Mouse (Mus musculus): ENCODE results near the gene Tcf20. TPM values are rescaled to one million over a fixed set of nuclear protein-coding genes. Genes with fewer than 3 reads are reported as not detected.

The Tcf20 gene
- polyA plus RNA-seq, 1 experiment = 20.0 TPM

GRCm38 (mm10) chr15:82927057-82927456 lies 60.6 kb downstream of the Tcf20 start:
- Histone ChIP-seq H3K27ac (ENCODE audit: insufficient read depth, low read depth, low read length) (no peak overlapping the region), H3K27me3 (ENCODE audit: control insufficient read depth, insufficient read depth, low read length) (peaks cover 3% of the 10 kb centered on the region; the same call in 1 of the 2 replicates), H3K36me3 (ENCODE audit: control insufficient read depth, insufficient read depth, low read length) (no peaks in the 10 kb centered on the region), H3K4me3 (ENCODE audit: low read depth, low read length) (no peak overlapping the region), H3K4me1 (ENCODE audit: control insufficient read depth, insufficient read depth, insufficient read length, low read length) (peaks cover 39% of the 10 kb centered on the region)
- TF ChIP-seq POLR2A (IDR thresholded peaks at IDR 0.05; ENCODE audit: low read depth, low read length) = no peak
- TF ChIP-seq CTCF (IDR thresholded peaks at IDR 0.05; ENCODE audit: extremely low read depth, insufficient read length, insufficient replicate concordance, low read depth, low read length) = no peak
- WGBS = 81% methylated on average over 5 of the region's 5 CpGs

DNA sequence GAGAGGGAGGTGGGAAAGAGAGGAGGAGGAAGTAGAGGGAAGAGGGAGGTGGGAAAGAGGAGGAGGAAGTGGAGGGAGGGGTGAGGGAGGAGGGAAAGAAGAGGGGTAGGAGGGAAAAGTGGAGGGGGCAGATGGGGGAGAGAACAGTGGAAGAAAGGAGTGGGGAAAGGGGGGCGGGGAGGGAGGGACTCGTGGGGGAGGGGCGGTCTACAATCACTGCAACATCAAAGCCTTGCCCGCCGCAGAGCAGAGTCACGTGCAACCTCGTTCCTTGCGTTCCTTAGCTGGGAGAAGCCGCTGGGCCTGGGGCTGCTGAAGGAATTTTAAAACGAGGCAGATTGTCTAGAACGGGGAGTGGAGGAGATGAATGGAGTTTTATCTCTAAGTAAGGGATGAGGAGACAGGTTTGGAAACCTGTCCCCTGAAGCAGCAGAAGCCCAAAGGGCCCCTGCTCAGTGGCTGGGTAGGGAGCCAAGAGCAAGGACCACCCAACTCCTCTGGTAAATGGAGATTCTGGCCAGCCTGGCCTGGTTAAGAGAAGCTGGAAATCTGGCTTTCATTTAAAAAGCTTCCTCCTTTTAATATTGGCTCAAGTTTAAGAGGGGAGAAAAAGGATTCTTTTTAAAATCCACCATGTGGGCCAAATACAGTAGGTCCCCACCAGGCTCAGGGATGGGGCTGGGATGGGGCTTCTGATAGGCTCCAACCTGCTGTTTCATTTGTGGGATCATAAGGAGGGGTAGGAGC lies 62.8 kb downstream of the Tcf20 start:
- Histone ChIP-seq H3K4me3 (ENCODE audit: low read depth, low read length) (no peak overlapping the region), H3K27me3 (ENCODE audit: control insufficient read depth, insufficient read depth, low read length) (peaks cover 7% of the 10 kb centered on the region; the same call in 1 of the 2 replicates), H3K4me1 (ENCODE audit: control insufficient read depth, insufficient read depth, insufficient read length, low read length) (peaks cover 37% of the 10 kb centered on the region), H3K27ac (ENCODE audit: insufficient read depth, low read depth, low read length) (no peak overlapping the region), H3K36me3 (ENCODE audit: control insufficient read depth, insufficient read depth, low read length) (no peaks in the 10 kb centered on the region)
- 4% methylated on average over 9 of the region's 11 CpGs for WGBS
- no peak for TF ChIP-seq POLR2A (IDR thresholded peaks at IDR 0.05; ENCODE audit: low read depth, low read length)
- no peak for TF ChIP-seq CTCF (IDR thresholded peaks at IDR 0.05; ENCODE audit: extremely low read depth, insufficient read length, insufficient replicate concordance, low read depth, low read length)

DNA sequence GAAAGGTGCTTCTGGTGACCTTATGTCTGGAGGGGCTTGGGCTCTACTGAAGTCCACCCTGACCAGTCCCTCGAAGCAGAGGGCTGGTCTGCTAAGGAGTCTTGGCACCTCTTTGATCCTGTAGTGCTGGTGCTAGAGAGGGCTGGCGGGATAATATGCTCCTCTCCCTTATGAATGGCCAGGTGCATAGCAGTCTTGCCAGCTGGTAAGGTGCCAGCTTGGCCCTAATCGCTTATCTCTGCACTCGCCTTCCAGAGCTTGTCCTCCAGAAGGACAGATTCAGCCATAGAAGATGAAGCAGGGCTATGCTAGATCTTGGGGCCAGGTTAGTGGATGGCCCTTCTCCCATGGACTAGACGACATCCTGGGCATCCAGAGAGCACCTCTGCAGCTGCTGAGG lies 64.1 kb downstream of the Tcf20 start:
- WGBS = 24% methylated on average over 5 of the region's 5 CpGs
- H3K4me1 ChIP-seq (ENCODE audit: control insufficient read depth, insufficient read depth, insufficient read length, low read length) = peaks cover 25% of the 10 kb centered on the region
- H3K4me3 ChIP-seq (ENCODE audit: low read depth, low read length) = no peak overlapping the region
- TF ChIP-seq CTCF (IDR thresholded peaks at IDR 0.05; ENCODE audit: extremely low read depth, insufficient read length, insufficient replicate concordance, low read depth, low read length) = no peak
- no peak for TF ChIP-seq POLR2A (IDR thresholded peaks at IDR 0.05; ENCODE audit: low read depth, low read length)
- H3K27me3 ChIP-seq (ENCODE audit: control insufficient read depth, insufficient read depth, low read length) = peaks cover 8% of the 10 kb centered on the region; the same call in 1 of the 2 replicates
- no peaks in the 10 kb centered on the region for H3K36me3 ChIP-seq (ENCODE audit: control insufficient read depth, insufficient read depth, low read length)
- no peak overlapping the region for H3K27ac ChIP-seq (ENCODE audit: insufficient read depth, low read depth, low read length)

- no peaks in the 10 kb centered on the region for H3K36me3 ChIP-seq (ENCODE audit: control insufficient read depth, insufficient read depth, low read length)
- peaks cover 5% of the 10 kb centered on the region; the same call in 1 of the 2 replicates for H3K27me3 ChIP-seq (ENCODE audit: control insufficient read depth, insufficient read depth, low read length)
- H3K27ac ChIP-seq (ENCODE audit: insufficient read depth, low read depth, low read length) = no peak overlapping the region
- H3K4me1 ChIP-seq (ENCODE audit: control insufficient read depth, insufficient read depth, insufficient read length, low read length) = peaks cover 21% of the 10 kb centered on the region
- WGBS = 66% methylated on average over 4 of the region's 4 CpGs
- H3K4me3 ChIP-seq (ENCODE audit: low read depth, low read length) = no peak overlapping the region
- TF ChIP-seq POLR2A (IDR thresholded peaks at IDR 0.05; ENCODE audit: low read depth, low read length) (no peak), CTCF (IDR thresholded peaks at IDR 0.05; ENCODE audit: extremely low read depth, insufficient read length, insufficient replicate concordance, low read depth, low read length) (no peak)
These were observed 64.9 kb downstream of the Tcf20 start for GRCm38 (mm10) chr15:82922755-82923154.

DNA sequence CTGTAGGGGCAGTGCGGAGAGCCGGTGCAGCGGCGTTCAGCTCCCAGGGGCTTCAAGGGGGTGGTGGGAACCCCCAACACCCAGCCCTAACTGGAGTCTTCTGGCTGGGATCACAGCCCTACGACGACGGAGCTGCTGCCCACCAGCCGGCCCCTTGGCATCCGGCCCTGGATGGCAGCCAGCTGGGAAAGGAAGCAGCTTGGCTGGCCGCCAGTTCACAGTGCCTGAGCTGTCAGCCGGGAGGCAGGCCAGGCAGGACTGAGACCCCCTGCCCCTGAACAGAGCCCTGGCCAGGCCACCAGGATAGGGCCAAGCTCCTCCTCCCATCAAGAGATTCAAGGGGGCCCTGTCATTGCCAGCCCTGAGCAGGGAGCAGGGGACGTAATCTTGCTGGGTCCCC lies 65.6 kb downstream of the Tcf20 start:
- TF ChIP-seq POLR2A (IDR thresholded peaks at IDR 0.05; ENCODE audit: low read depth, low read length) = no peak
- TF ChIP-seq CTCF (IDR thresholded peaks at IDR 0.05; ENCODE audit: extremely low read depth, insufficient read length, insufficient replicate concordance, low read depth, low read length) = no peak
- Histone ChIP-seq H3K4me3 (ENCODE audit: low read depth, low read length) (no peak overlapping the region), H3K4me1 (ENCODE audit: control insufficient read depth, insufficient read depth, insufficient read length, low read length) (peaks cover 21% of the 10 kb centered on the region), H3K36me3 (ENCODE audit: control insufficient read depth, insufficient read depth, low read length) (no peaks in the 10 kb centered on the region), H3K27ac (ENCODE audit: insufficient read depth, low read depth, low read length) (no peak overlapping the region), H3K27me3 (ENCODE audit: control insufficient read depth, insufficient read depth, low read length) (peaks cover 5% of the 10 kb centered on the region; the same call in 1 of the 2 replicates)
- 13% methylated on average over 12 of the region's 12 CpGs for WGBS

DNA sequence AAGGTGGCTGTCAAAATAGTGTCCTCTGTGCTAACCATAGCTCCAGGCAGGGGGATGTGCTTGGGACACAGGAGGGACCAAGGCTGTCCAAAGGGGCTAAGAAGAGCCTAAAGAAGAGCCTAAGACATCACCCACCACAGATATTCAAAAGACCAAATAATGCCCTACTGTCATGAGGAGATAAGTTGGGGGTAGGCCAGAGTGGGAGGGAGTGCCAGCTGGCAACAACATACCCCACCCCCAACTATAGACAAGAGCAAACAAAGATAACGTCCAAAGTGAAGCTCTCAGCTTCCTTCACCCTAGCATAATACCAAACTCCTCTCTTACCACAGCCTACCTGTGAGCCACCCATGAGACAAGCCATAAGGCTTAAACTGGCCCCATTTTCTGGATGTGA lies 66.1 kb downstream of the Tcf20 start:
- H3K36me3 ChIP-seq (ENCODE audit: control insufficient read depth, insufficient read depth, low read length) = no peaks in the 10 kb centered on the region
- H3K4me3 ChIP-seq (ENCODE audit: low read depth, low read length) = no peak overlapping the region
- WGBS = 5% methylated on average over 1 of the region's 1 CpGs
- H3K4me1 ChIP-seq (ENCODE audit: control insufficient read depth, insufficient read depth, insufficient read length, low read length) = peaks cover 21% of the 10 kb centered on the region
- H3K27ac ChIP-seq (ENCODE audit: insufficient read depth, low read depth, low read length) = no peak overlapping the region
- TF ChIP-seq CTCF (IDR thresholded peaks at IDR 0.05; ENCODE audit: extremely low read depth, insufficient read length, insufficient replicate concordance, low read depth, low read length) (no peak), POLR2A (IDR thresholded peaks at IDR 0.05; ENCODE audit: low read depth, low read length) (no peak)
- H3K27me3 ChIP-seq (ENCODE audit: control insufficient read depth, insufficient read depth, low read length) = peaks cover 5% of the 10 kb centered on the region; the same call in 1 of the 2 replicates

DNA sequence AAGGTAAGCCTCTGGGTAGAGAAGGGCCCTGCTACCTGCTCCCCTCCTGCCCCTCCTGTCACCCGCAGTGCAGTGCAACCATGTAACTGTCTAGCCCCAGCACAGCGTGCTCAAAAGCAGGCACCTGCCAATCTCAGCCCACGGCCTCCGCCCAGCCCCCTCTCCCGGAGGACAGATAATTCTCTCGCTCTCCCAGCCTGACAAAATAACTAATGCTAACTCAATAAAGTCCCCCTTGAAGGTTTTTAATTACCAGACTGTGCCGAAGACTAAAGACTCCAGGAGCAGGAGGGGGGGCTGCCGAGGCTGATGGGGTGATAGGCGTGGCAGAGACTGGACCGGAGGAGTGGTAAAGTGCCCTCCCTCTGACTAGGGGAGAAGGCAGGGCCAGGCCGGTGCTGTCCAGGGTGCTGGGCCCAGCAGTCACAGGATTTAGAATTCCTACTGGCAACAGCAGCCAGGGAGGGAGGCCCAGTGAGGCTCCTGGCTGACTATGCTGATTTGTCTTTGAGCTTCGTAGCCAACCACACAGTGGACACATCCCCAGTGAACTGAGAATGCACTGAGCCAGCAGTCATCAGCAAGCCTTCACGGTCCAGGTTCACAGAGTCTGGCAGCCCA lies 66.7 kb downstream of the Tcf20 start:
- Histone ChIP-seq H3K4me3 (ENCODE audit: low read depth, low read length) (no peak overlapping the region), H3K27me3 (ENCODE audit: control insufficient read depth, insufficient read depth, low read length) (peaks cover 5% of the 10 kb centered on the region; the same call in 1 of the 2 replicates), H3K36me3 (ENCODE audit: control insufficient read depth, insufficient read depth, low read length) (no peaks in the 10 kb centered on the region), H3K27ac (ENCODE audit: insufficient read depth, low read depth, low read length) (no peak overlapping the region), H3K4me1 (ENCODE audit: control insufficient read depth, insufficient read depth, insufficient read length, low read length) (peaks cover 21% of the 10 kb centered on the region)
- TF ChIP-seq POLR2A (IDR thresholded peaks at IDR 0.05; ENCODE audit: low read depth, low read length) = no peak
- no peak for TF ChIP-seq CTCF (IDR thresholded peaks at IDR 0.05; ENCODE audit: extremely low read depth, insufficient read length, insufficient replicate concordance, low read depth, low read length)
- WGBS = 10% methylated on average over 13 of the region's 13 CpGs

Measured in small intestine, adult 2 months (tissue).